Mouse (Mus musculus) neural tube, embryonic 11.5 days (tissue): ENCODE results near the gene Pccb. TPM values are rescaled to one million over a fixed set of nuclear protein-coding genes. Genes with fewer than 3 reads are reported as not detected.

Source experiments
- ATAC-seq: fragments of 200-750 bp; cut with Nextera tagmentation; 2 replicates; pipeline ENCODE4 v1.8.0; 2017; ENCODE audit warnings: moderate number of reproducible peaks, mild to moderate bottlenecking, moderate TSS enrichment, moderate library complexity; ENCODE audit not compliant: insufficient read depth, low FRiP score, low TSS enrichment
- DNase-seq: peaks from one replicate; pipeline ENCODE4 v3.0.0-alpha.2; 2015; ENCODE audit warnings: low spot score
- H3K27ac ChIP-seq: fragments of 300-500 bp; sonication (generic); 2 replicates; pipeline ENCODE4 v1.5.1; 2014; ENCODE audit warnings: low read depth, mild to moderate bottlenecking, low read length
- H3K27me3 ChIP-seq: fragments of 300-500 bp; sonication (generic); 2 replicates; pipeline ENCODE4 v1.6.1; 2014; ENCODE audit warnings: mild to moderate bottlenecking, low read length, mixed read lengths; ENCODE audit not compliant: control insufficient read depth, insufficient read depth
- H3K36me3 ChIP-seq: fragments of 300-500 bp; sonication (generic); 2 replicates; pipeline ENCODE4 v1.6.1; 2014; ENCODE audit warnings: mild to moderate bottlenecking, low read length, moderate library complexity, mixed read lengths; ENCODE audit not compliant: control insufficient read depth, insufficient read depth
- H3K4me1 ChIP-seq: fragments of 300-500 bp; sonication (generic); 2 replicates; pipeline ENCODE4 v1.6.1; 2014; ENCODE audit warnings: low read length, mixed read lengths; ENCODE audit not compliant: control insufficient read depth, insufficient read depth
- H3K4me2 ChIP-seq: fragments of 300-500 bp; sonication (generic); 2 replicates; pipeline ENCODE4 v1.6.1; 2014; ENCODE audit warnings: low read depth, mild to moderate bottlenecking, moderate library complexity
- H3K4me3 ChIP-seq: fragments of 300-500 bp; sonication (generic); 2 replicates; pipeline ENCODE4 v1.5.1; 2014; ENCODE audit warnings: low read depth, low read length
- H3K9ac ChIP-seq: fragments of 300-500 bp; sonication (generic); 2 replicates; pipeline ENCODE4 v1.6.1; 2014; ENCODE audit warnings: mild to moderate bottlenecking, low read length
- H3K9me3 ChIP-seq: fragments of 300-500 bp; sonication (generic); 2 replicates; pipeline ENCODE4 v1.6.1; 2016; ENCODE audit warnings: low read length; ENCODE audit not compliant: control insufficient read depth
- WGBS: fragments of 180-500 bp; shearing (Covaris S2); extraction: QIAGEN DNeasy Blood & Tissue Kit; methylation state at CpG from one replicate; pipeline ENCODE4 v1.1.7; 2014; 5-methylcytosine and 5-hydroxymethylcytosine counted together
- polyA plus RNA-seq: library from polyadenylated mRNA; unstranded; fragments of >200 nt; fragmentation: Nextera tagmentation; extraction: Ambion mirVana; gene quantifications from 2 replicates; pipeline ENCODE4 v1.2.1, GENCODE M21; 2014

The Pccb gene
- polyA plus RNA-seq, 1 experiment from 2014 or later = 14.1 TPM

GRCm38 (mm10) chr9:100962903-100963427 is 71.7 kb downstream of the Pccb start:
- Histone ChIP-seq H3K9me3 (no peaks in the 10 kb centered on the region), H3K4me2 (no peak overlapping the region), H3K4me3 (no peak overlapping the region), H3K9ac (no peak overlapping the region), H3K36me3 (no peaks in the 10 kb centered on the region), H3K27ac (no peak overlapping the region), H3K4me1 (no peaks in the 10 kb centered on the region), H3K27me3 (no peaks in the 10 kb centered on the region)
- no peak for ATAC-seq
- DNase-seq = no peak
- WGBS = 77% methylated on average over 5 of the region's 5 CpGs

- no peak for ATAC-seq
- 70% methylated on average over 4 of the region's 4 CpGs for WGBS
Measured at GRCm38 (mm10) chr9:100951481-100951880, 83.2 kb downstream of the Pccb start.

GRCm38 (mm10) chr9:100944677-100945365 is 89.9 kb downstream of the Pccb start:
- Histone ChIP-seq H3K27me3 (no peaks in the 10 kb centered on the region), H3K36me3 (no peaks in the 10 kb centered on the region), H3K9me3 (no peaks in the 10 kb centered on the region), H3K4me3 (no peak overlapping the region), H3K9ac (no peak overlapping the region), H3K4me1 (no peaks in the 10 kb centered on the region), H3K27ac (no peak overlapping the region), H3K4me2 (no peak overlapping the region)
- 94% methylated on average over 5 of the region's 5 CpGs for WGBS
- no peak for ATAC-seq
- DNase-seq = no peak

More at GRCm38 (mm10) chr9:100951481-100951880, 83.2 kb downstream of the Pccb start:
- no peak for DNase-seq
- Histone ChIP-seq H3K9ac (no peak overlapping the region), H3K4me2 (no peak overlapping the region), H3K9me3 (no peaks in the 10 kb centered on the region), H3K36me3 (peaks cover 2% of the 10 kb centered on the region; the same call in 1 of the 2 replicates), H3K4me3 (no peak overlapping the region), H3K27me3 (no peaks in the 10 kb centered on the region), H3K27ac (no peak overlapping the region), H3K4me1 (no peaks in the 10 kb centered on the region)

- no peak for ATAC-seq
- no peaks in the 10 kb centered on the region for H3K36me3 ChIP-seq
- whole genome bisulfite sequencing = 58% methylated on average over 2 of the region's 2 CpGs
- no peak for DNase-seq
- H3K4me2 ChIP-seq = no peak overlapping the region
- H3K27ac ChIP-seq = no peak overlapping the region
- no peak overlapping the region for H3K9ac ChIP-seq
- no peak overlapping the region for H3K4me3 ChIP-seq
- H3K9me3 ChIP-seq = no peaks in the 10 kb centered on the region
- no peaks in the 10 kb centered on the region for H3K4me1 ChIP-seq
- no peaks in the 10 kb centered on the region for H3K27me3 ChIP-seq
Measured at GRCm38 (mm10) chr9:100942042-100942441, 92.7 kb downstream of the Pccb start.

Other genes with a start within 250 kb of the Pccb start
- gene Msl2, start 39.2 kb upstream of the Pccb start, polyA plus RNA-seq = 5.6 and 6.2 TPM in 2 replicates
- 16.4 and 17.3 TPM in 2 replicates for gene Ppp2r3a, start 216.9 kb upstream of the Pccb start, polyA plus RNA-seq